Mouse (Mus musculus): ENCODE results near the gene Brix1.
"Not testable (repeated sequence)": the region's sequence is repeated elsewhere in the genome, so short reads cannot be mapped to it uniquely, and the experiment has no call there.

Brix1 gene

GRCm38 (mm10) chr15:10485484-10486364 lies at the start of gene Brix1, which contains the start of gene Rad1:
Brix1 (minus strand) TSS chr15:10485947.
Rad1 (plus strand) TSS chr15:10486018.
- DNase-seq (ENCODE audit: low spot score in 2 of 2), result peak; percentile 93 to 97

- no peak for DNase-seq (ENCODE audit: low spot score in 2 of 2)
Observed at GRCm38 (mm10) chr15:10534591-10534990, 48.8 kb upstream of the Brix1 start.

- DNase-seq (ENCODE audit: low spot score in 2 of 2), result not testable (repeated sequence)
Observed at GRCm38 (mm10) chr15:10533361-10533760, 47.6 kb upstream of the Brix1 start.

- no peak for DNase-seq (ENCODE audit: low spot score in 2 of 2)
Observed at GRCm38 (mm10) chr15:10531352-10531751, 45.6 kb upstream of the Brix1 start.

- no peak for DNase-seq (ENCODE audit: low spot score in 2 of 2)
Observed at GRCm38 (mm10) chr15:10525896-10526295, 40.1 kb upstream of the Brix1 start.

GRCm38 (mm10) chr15:10515166-10515565 lies 29.4 kb upstream of the Brix1 start:
- DNase-seq (ENCODE audit: low spot score in 2 of 2), result no peak

GRCm38 (mm10) chr15:10506099-10506498 lies 20.4 kb upstream of the Brix1 start:
- DNase-seq (ENCODE audit: low spot score in 2 of 2), result no peak

GRCm38 (mm10) chr15:10500838-10501719 lies 15.3 kb upstream of the Brix1 start:
- peak; percentile 35 to 54 for DNase-seq (ENCODE audit: low spot score in 2 of 2)

- no peak for DNase-seq (ENCODE audit: low spot score in 2 of 2)
Observed at GRCm38 (mm10) chr15:10500035-10500434, 14.3 kb upstream of the Brix1 start.

GRCm38 (mm10) chr15:10499593-10499992 lies 13.8 kb upstream of the Brix1 start:
- DNase-seq (ENCODE audit: low spot score in 2 of 2), result no peak

GRCm38 (mm10) chr15:10496696-10497095 lies 10.9 kb upstream of the Brix1 start:
- not testable (repeated sequence) for DNase-seq (ENCODE audit: low spot score in 2 of 2)

GRCm38 (mm10) chr15:10495944-10496343 lies 10.2 kb upstream of the Brix1 start:
- no peak for DNase-seq (ENCODE audit: low spot score in 2 of 2)

GRCm38 (mm10) chr15:10490101-10490500 lies 4.4 kb upstream of the Brix1 start:
- peak in 1 of 2 experiments; percentile 34 for DNase-seq (ENCODE audit: low spot score in 2 of 2)

- DNase-seq (ENCODE audit: low spot score in 2 of 2), result no peak
Observed at GRCm38 (mm10) chr15:10487246-10487645, 1.5 kb upstream of the Brix1 start.

- no peak for DNase-seq (ENCODE audit: low spot score in 2 of 2)
Observed at GRCm38 (mm10) chr15:10486365-10486839, 655 bp upstream of the Brix1 start.

GRCm38 (mm10) chr15:10470941-10471340 lies 14.8 kb downstream of the Brix1 start:
- DNase-seq (ENCODE audit: low spot score in 2 of 2), result no peak

- peak; percentile 69 to 73 for DNase-seq (ENCODE audit: low spot score in 2 of 2)
Observed at GRCm38 (mm10) chr15:10470151-10470831, 15.5 kb downstream of the Brix1 start, which contains the start of gene Dnajc21. Dnajc21 (minus strand) TSS chr15:10470516.

GRCm38 (mm10) chr15:10469641-10470150 lies 16.1 kb downstream of the Brix1 start:
- peak; percentile 22 to 34 for DNase-seq (ENCODE audit: low spot score in 2 of 2)

GRCm38 (mm10) chr15:10468761-10469160 lies 17.0 kb downstream of the Brix1 start:
- DNase-seq (ENCODE audit: low spot score in 2 of 2), result no peak

GRCm38 (mm10) chr15:10464678-10465077 lies 21.1 kb downstream of the Brix1 start:
- DNase-seq (ENCODE audit: low spot score in 2 of 2), result no peak

- DNase-seq (ENCODE audit: low spot score in 2 of 2), result peak in 1 of 2 experiments; percentile 50
Observed at GRCm38 (mm10) chr15:10463555-10463954, 22.2 kb downstream of the Brix1 start.
